Mouse (Mus musculus) heart, embryonic 10.5 days (tissue): ENCODE results near the gene Plk4. TPM values are rescaled to one million over a fixed set of nuclear protein-coding genes. Genes with fewer than 3 reads are reported as not detected.
A peak's percentile ranks its signal among the peaks of the same experiment; 100 is the strongest.
"Not testable (repeated sequence)": the region's sequence is repeated elsewhere in the genome, so short reads cannot be mapped to it uniquely, and the experiment has no call there.

ENCODE experiments used
- DNase-seq: peaks from one replicate; pipeline ENCODE4 v3.0.0-alpha.2; 2017; ENCODE audit warnings: low spot score
- H3K27ac ChIP-seq: fragments of 300-500 bp; sonication (generic); 2 replicates; pipeline ENCODE4 v1.5.1; 2016; ENCODE audit warnings: mild to moderate bottlenecking
- H3K27me3 ChIP-seq: fragments of 300-500 bp; sonication (generic); 2 replicates; pipeline ENCODE4 v1.6.1; 2016; ENCODE audit warnings: mild to moderate bottlenecking; ENCODE audit not compliant: poor library complexity, insufficient read depth, severe bottlenecking
- H3K36me3 ChIP-seq: fragments of 300-500 bp; sonication (generic); 2 replicates; pipeline ENCODE4 v1.6.1; 2016; ENCODE audit warnings: mild to moderate bottlenecking, moderate library complexity
- H3K4me1 ChIP-seq: fragments of 300-500 bp; sonication (generic); 2 replicates; pipeline ENCODE4 v1.6.1; 2016; ENCODE audit warnings: mild to moderate bottlenecking
- H3K4me3 ChIP-seq: fragments of 300-500 bp; sonication (generic); 2 replicates; pipeline ENCODE4 v1.5.1; 2016; ENCODE audit warnings: mild to moderate bottlenecking, moderate library complexity
- H3K9me3 ChIP-seq: fragments of 300-500 bp; sonication (generic); 2 replicates; pipeline ENCODE4 v1.6.1; 2016; ENCODE audit warnings: mild to moderate bottlenecking, moderate library complexity
- whole genome bisulfite sequencing: fragments of 180-500 bp; shearing (Covaris S2); methylation state at CpG from one replicate; pipeline ENCODE4 v1.1.7; 2016; 5-methylcytosine and 5-hydroxymethylcytosine counted together
- polyA plus RNA-seq: library from polyadenylated mRNA; unstranded; fragments of >200 nt; fragmentation: Nextera tagmentation; extraction: Ambion mirVana; gene quantifications from 2 replicates; pipeline ENCODE4 v1.2.1, GENCODE M21; 2016

Gene Plk4
- 57.6 and 69.0 TPM in 2 replicates for polyA plus RNA-seq

- Histone ChIP-seq H3K27ac (peak within 1 kb of the TSS; percentile 93), H3K4me1 (peaks cover 9% of the 10 kb centered on the region; the same call in 1 of the 2 replicates), H3K9me3 (no peaks in the 10 kb centered on the region), H3K27me3 (no peaks in the 10 kb centered on the region), H3K36me3 (peaks cover 25% of the 10 kb centered on the region), H3K4me3 (peak within 1 kb of the TSS; percentile 96)
- 2% methylated on average over 66 of the region's 66 CpGs for WGBS
- peak; percentile 97 for DNase-seq
These were observed at the start of gene Plk4 for GRCm38 (mm10) chr3:40799530-40800372. Plk4 (plus strand) TSS chr3:40800019.

DNA sequence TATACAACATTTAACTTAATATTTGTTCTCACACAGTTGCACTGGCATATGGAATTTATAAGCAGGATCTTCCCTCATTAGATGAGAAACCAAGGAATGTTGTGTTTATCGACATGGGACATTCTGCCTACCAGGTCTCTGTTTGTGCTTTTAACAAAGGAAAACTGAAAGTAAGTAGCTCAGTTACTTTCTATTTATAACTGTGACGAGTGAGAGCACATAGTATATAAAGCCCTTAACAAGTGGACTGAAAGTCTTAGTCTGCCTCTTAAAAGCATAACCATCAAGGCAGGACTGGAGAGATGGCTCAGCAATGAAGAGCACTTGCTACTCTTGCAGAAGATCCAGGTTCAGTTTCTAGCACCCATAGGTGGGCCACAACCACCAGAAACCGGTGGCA is 39.1 kb upstream of the Plk4 start:
- peaks cover 6% of the 10 kb centered on the region; the same call in 1 of the 2 replicates for H3K36me3 ChIP-seq
- DNase-seq = no peak

GRCm38 (mm10) chr3:40761312-40761711 is 38.5 kb upstream of the Plk4 start:
- DNase-seq = no peak
- Histone ChIP-seq H3K4me3 (no peak overlapping the region), H3K27ac (no peak overlapping the region), H3K27me3 (no peaks in the 10 kb centered on the region), H3K36me3 (peaks cover 8% of the 10 kb centered on the region; the same call in 1 of the 2 replicates), H3K9me3 (no peaks in the 10 kb centered on the region), H3K4me1 (no peaks in the 10 kb centered on the region)
- WGBS = 81% methylated on average over 2 of the region's 2 CpGs

More for the DNA sequence above, 39.1 kb upstream of the Plk4 start:
- H3K4me1 ChIP-seq = no peaks in the 10 kb centered on the region
- H3K27me3 ChIP-seq = no peaks in the 10 kb centered on the region
- H3K27ac ChIP-seq = no peak overlapping the region
- 87% methylated on average over 3 of the region's 3 CpGs for WGBS
- H3K9me3 ChIP-seq = no peaks in the 10 kb centered on the region
- no peak overlapping the region for H3K4me3 ChIP-seq

DNA sequence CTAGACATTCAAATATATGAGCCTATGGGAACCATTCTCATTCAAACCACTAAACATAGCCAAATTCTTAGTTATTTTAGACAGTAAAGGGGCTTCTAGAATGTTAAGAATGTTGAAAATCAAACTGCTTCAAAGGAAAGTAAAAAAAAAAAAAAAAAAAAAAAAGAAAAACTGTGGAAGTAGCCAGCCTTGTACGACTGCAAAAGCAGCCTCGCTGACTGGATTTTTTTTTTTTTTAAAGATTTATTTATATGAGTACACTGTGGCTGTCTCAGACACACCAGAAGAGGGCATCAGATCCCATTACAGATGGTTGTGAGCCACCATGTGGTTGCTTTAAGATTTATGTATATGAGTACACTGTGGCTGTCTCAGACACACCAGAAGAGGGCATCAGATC is 6.0 kb upstream of the Plk4 start:
- Histone ChIP-seq H3K9me3 (no peaks in the 10 kb centered on the region), H3K27me3 (no peaks in the 10 kb centered on the region), H3K36me3 (peaks cover 5% of the 10 kb centered on the region; the same call in 1 of the 2 replicates), H3K4me1 (no peaks in the 10 kb centered on the region), H3K27ac (no peak overlapping the region), H3K4me3 (no peak overlapping the region)
- DNase-seq = no peak
- WGBS = 85% methylated on average over 2 of the region's 2 CpGs

- Histone ChIP-seq H3K36me3 (peaks cover 12% of the 10 kb centered on the region), H3K27ac (no peak overlapping the region), H3K9me3 (no peaks in the 10 kb centered on the region), H3K4me1 (peaks cover 9% of the 10 kb centered on the region; the same call in 1 of the 2 replicates), H3K27me3 (no peaks in the 10 kb centered on the region), H3K4me3 (no peak overlapping the region)
- DNase-seq = no peak
- 65% methylated on average over 1 of the region's 1 CpGs for WGBS
These were observed 1.8 kb upstream of the Plk4 start for GRCm38 (mm10) chr3:40798054-40798453.

GRCm38 (mm10) chr3:40798500-40798899 is 1.3 kb upstream of the Plk4 start:
- peak; percentile 77 for DNase-seq
- Histone ChIP-seq H3K36me3 (peaks cover 14% of the 10 kb centered on the region), H3K9me3 (no peaks in the 10 kb centered on the region), H3K27me3 (no peaks in the 10 kb centered on the region), H3K4me1 (peaks cover 9% of the 10 kb centered on the region; the same call in 1 of the 2 replicates), H3K4me3 (no peak overlapping the region), H3K27ac (no peak overlapping the region)
- WGBS = 36% methylated on average over 7 of the region's 7 CpGs

- Histone ChIP-seq H3K27me3 (no peaks in the 10 kb centered on the region), H3K27ac (peak overlapping the region; percentile 93), H3K4me1 (peaks cover 9% of the 10 kb centered on the region; the same call in 1 of the 2 replicates), H3K4me3 (peak overlapping the region; percentile 96), H3K36me3 (peaks cover 32% of the 10 kb centered on the region), H3K9me3 (no peaks in the 10 kb centered on the region)
- WGBS = 0% methylated on average over 37 of the region's 37 CpGs
- peak; percentile 86 for DNase-seq
These were observed 579 bp downstream of the Plk4 start for GRCm38 (mm10) chr3:40800373-40800823.

GRCm38 (mm10) chr3:40806871-40807270 is 7.1 kb downstream of the Plk4 start:
- Histone ChIP-seq H3K4me3 (no peak overlapping the region), H3K9me3 (no peaks in the 10 kb centered on the region), H3K27me3 (no peaks in the 10 kb centered on the region), H3K36me3 (peaks cover 76% of the 10 kb centered on the region), H3K27ac (no peak overlapping the region), H3K4me1 (no peaks in the 10 kb centered on the region)
- WGBS = 64% methylated on average over 2 of the region's 2 CpGs
- no peak for DNase-seq

GRCm38 (mm10) chr3:40808686-40809085 is 8.9 kb downstream of the Plk4 start:
- Histone ChIP-seq H3K36me3 (peaks cover 82% of the 10 kb centered on the region), H3K4me3 (no peak overlapping the region), H3K9me3 (no peaks in the 10 kb centered on the region), H3K27ac (no peak overlapping the region), H3K4me1 (no peaks in the 10 kb centered on the region), H3K27me3 (no peaks in the 10 kb centered on the region)
- 97% methylated on average over 10 of the region's 10 CpGs for WGBS
- no peak for DNase-seq

DNA sequence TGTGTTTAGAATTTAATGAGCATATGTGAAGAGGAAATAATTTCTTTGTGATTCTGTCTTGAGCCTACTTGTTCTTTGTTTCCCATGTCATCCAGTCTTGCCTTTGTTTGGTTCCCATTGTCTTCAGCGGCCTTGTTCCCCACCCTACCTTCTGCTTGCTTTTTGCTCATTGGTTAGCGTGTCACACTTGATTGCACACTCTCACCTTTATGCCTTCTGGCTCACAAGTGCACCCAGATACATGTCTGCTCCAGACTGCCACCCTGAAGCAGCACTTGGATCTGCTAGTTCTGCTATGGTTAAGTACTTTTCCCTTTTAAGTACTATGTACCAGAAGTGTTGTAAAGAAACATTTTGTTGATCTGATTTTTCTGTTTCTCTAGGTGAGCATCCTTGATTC is 10.1 kb downstream of the Plk4 start:
- Histone ChIP-seq H3K4me1 (no peaks in the 10 kb centered on the region), H3K27ac (no peak overlapping the region), H3K27me3 (no peaks in the 10 kb centered on the region), H3K4me3 (no peak overlapping the region), H3K9me3 (no peaks in the 10 kb centered on the region), H3K36me3 (peaks cover 84% of the 10 kb centered on the region)
- no peak for DNase-seq
- WGBS = 94% methylated on average over 2 of the region's 2 CpGs

DNA sequence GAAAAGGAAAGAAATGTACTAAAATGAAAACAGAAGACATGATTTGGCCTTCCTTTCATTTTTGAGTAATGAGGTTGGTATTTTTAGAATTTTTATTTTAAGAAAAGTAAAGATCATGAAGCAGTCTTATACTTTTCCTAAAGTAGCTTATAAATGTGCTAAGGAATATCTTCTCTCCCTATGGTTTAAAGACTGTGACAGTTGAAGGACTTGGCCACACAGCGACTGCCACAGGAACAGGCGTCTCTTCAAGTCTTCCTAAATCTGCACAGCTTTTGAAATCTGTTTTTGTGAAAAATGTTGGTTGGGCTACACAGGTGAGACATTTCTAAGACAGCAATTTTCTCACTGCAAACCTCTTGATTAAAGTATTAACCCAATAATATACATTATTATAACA is 13.5 kb downstream of the Plk4 start:
- WGBS = 88% methylated on average over 2 of the region's 2 CpGs
- no peak for DNase-seq
- no peak overlapping the region for H3K4me3 ChIP-seq
- no peak overlapping the region for H3K27ac ChIP-seq
- no peaks in the 10 kb centered on the region for H3K4me1 ChIP-seq
- H3K27me3 ChIP-seq = no peaks in the 10 kb centered on the region
- peaks cover 92% of the 10 kb centered on the region for H3K36me3 ChIP-seq
- no peaks in the 10 kb centered on the region for H3K9me3 ChIP-seq

GRCm38 (mm10) chr3:40845521-40845920 is 45.7 kb downstream of the Plk4 start:
- H3K27ac ChIP-seq, DNase-seq, H3K36me3 ChIP-seq, H3K27me3 ChIP-seq, H3K4me1 ChIP-seq, H3K9me3 ChIP-seq: not testable (repeated sequence)
- 0 out of 2 replicates have a peak overlapping the region, but pooled peaks have one; percentile 59 for H3K4me3 ChIP-seq
- WGBS = 91% methylated on average over 5 of the region's 6 CpGs

DNA sequence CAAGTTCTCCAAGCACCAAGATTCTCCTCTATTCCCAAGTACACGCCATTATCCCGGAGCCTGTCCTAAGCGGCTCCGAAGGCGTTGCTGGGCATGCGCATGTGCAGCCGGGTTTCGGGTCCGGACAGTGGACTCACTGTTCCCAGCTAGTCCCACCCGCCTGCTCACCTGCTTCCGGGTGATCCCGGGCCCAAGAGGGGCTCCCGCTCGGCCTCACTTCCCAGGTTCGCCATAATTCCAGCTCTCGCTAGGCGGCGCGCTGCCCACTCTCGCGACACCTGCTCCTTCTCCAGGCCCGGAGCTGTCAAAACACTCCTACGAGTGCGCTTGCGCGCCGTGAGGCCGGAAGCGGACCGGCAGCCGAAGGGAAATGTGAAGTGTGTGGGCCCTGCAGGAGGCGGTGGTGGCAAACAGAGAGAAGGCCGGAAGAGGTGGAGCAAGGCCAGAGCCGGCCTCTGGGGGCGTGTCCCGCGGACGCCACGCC is 46.7 kb downstream of the Plk4 start, which contains the start of gene Mfsd8:
TSS of gene Mfsd8 (minus strand) at position 414 of the 484 bp plus-strand sequence.
- not testable (repeated sequence) for H3K9me3 ChIP-seq, H3K4me1 ChIP-seq, H3K27me3 ChIP-seq, H3K36me3 ChIP-seq
- H3K4me3 ChIP-seq = peak within 1 kb of the TSS; percentile 59
- peak; percentile 99 for DNase-seq
- WGBS = under 1% methylated on average over 39 of the region's 39 CpGs
- H3K27ac ChIP-seq = peak within 1 kb of the TSS; percentile 85

DNA sequence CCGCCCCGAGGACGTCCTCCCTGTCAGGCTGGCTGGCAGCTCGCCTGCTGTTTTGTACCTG is 47.0 kb downstream of the Plk4 start, which contains the start of gene Abhd18:
TSS of gene Abhd18 (plus strand) at position 14 of the 61 bp plus-strand sequence.
- peak within 1 kb of the TSS; percentile 85 for H3K27ac ChIP-seq
- not testable (repeated sequence) for H3K9me3 ChIP-seq, DNase-seq, H3K4me1 ChIP-seq, H3K36me3 ChIP-seq, H3K27me3 ChIP-seq
- peak within 1 kb of the TSS; percentile 59 for H3K4me3 ChIP-seq
- WGBS = 0% methylated on average over 2 of the region's 4 CpGs
